Mouse (Mus musculus) small intestine, adult 2 months (tissue): ENCODE results near the gene Frmpd3. TPM values are rescaled to one million over a fixed set of nuclear protein-coding genes. Genes with fewer than 3 reads are reported as not detected.

Source experiments
- H3K27ac ChIP-seq: fragments of 200-500 bp; 2 replicates; pipeline ENCODE4 v1.5.1; 2012; ENCODE audit warnings: low read depth, low read length, control low read depth, inconsistent platforms; ENCODE audit not compliant: insufficient read depth
- H3K27me3 ChIP-seq: fragments of 200-500 bp; 2 replicates; pipeline ENCODE4 v1.6.1; 2012; ENCODE audit warnings: mild to moderate bottlenecking, moderate library complexity, low read length, inconsistent platforms; ENCODE audit not compliant: control insufficient read depth, insufficient read depth
- H3K36me3 ChIP-seq: fragments of 200-500 bp; 2 replicates; pipeline ENCODE4 v1.6.1; 2012; ENCODE audit warnings: mild to moderate bottlenecking, low read length, control low read depth, inconsistent platforms; ENCODE audit not compliant: control insufficient read depth, insufficient read depth
- H3K4me1 ChIP-seq: fragments of 200-500 bp; 2 replicates; pipeline ENCODE4 v1.6.1; 2012; ENCODE audit warnings: low read length, inconsistent platforms, mixed read lengths; ENCODE audit not compliant: control insufficient read depth, insufficient read depth, insufficient read length
- H3K4me3 ChIP-seq: fragments of 200-500 bp; 2 replicates; pipeline ENCODE4 v1.5.1; 2012; ENCODE audit warnings: low read depth, mild to moderate bottlenecking, control low read depth, inconsistent platforms, low read length, moderate library complexity
- CTCF ChIP-seq: fragments of 200-500 bp; IDR thresholded peaks from 2 replicates; pipeline ENCODE4 v1.5.1; 2012; ENCODE audit warnings: low read depth, mild to moderate bottlenecking, control low read depth, inconsistent platforms, low read length, moderate library complexity, mixed read lengths; ENCODE audit not compliant: insufficient replicate concordance, insufficient read length; ENCODE audit errors: extremely low read depth
- POLR2A ChIP-seq: fragments of 200-500 bp; IDR thresholded peaks from 2 replicates; pipeline ENCODE4 v1.6.1; 2012; ENCODE audit warnings: low read depth, mild to moderate bottlenecking, control low read depth, inconsistent platforms, low read length, moderate library complexity
- WGBS: fragments of 180-500 bp; shearing (Covaris S2); methylation state at CpG from one replicate; pipeline ENCODE4 v1.1.7; 2018; 5-methylcytosine and 5-hydroxymethylcytosine counted together
- polyA plus RNA-seq: library from polyadenylated mRNA; depleted of rRNA; stranded (reverse); fragments of >200 nt; gene quantifications from 2 replicates; pipeline ENCODE4 v1.2.3, GENCODE M21; 2012

Frmpd3 gene
- polyA plus RNA-seq, 1 experiment, result 0.04 TPM

DNA sequence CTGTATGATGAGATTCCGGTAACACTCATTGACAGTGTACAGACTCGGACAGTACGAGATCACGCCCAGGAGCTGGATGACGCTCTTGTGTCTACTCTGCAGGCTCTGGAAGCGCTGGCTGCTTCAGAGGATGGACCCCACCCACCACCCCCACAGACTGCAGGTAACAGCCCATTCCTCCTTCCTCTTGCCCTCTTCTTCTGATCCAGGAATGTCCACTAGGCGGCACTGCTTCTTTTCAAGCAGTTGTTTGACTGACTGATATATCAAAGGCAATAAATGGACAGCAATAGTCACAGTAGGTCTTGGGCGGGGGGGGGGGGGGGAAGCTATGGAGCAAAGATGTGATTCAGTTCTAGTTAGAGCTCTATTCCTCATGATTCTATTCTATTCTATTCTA lies 86.2 kb downstream of the Frmpd3 start:
- 61% methylated on average over 8 of the region's 8 CpGs for WGBS
- TF ChIP-seq POLR2A (no peak), CTCF (no peak; the same call in 1 of the 2 replicates)
- no peak overlapping the region for H3K27ac ChIP-seq

DNA sequence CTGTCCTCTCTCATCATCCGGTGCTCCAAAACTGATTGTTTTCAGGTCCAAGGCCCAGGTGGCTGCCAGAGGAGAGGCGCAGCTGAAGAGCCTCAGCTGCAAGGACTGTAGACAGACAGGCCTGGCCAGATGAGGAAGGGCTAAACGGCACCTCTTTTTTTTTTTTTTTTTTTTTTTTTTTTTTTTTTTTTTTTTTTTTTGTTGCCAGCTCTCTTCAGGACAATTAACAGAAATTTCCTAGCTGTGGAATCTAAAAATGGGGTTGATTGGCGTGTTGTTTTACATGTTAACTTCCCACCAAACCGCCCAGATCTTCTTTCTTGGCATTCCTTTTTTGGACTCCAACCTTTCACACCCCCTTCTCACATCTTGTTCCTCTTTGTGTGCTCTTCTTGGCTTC lies 87.9 kb downstream of the Frmpd3 start:
- TF ChIP-seq POLR2A, result no peak
- TF ChIP-seq CTCF, result no peak

More for the DNA sequence above, 86.2 kb downstream of the Frmpd3 start:
- Histone ChIP-seq H3K4me1 (no peaks in the 10 kb centered on the region), H3K36me3 (no peaks in the 10 kb centered on the region), H3K4me3 (no peak overlapping the region), H3K27me3 (no peaks in the 10 kb centered on the region)

DNA sequence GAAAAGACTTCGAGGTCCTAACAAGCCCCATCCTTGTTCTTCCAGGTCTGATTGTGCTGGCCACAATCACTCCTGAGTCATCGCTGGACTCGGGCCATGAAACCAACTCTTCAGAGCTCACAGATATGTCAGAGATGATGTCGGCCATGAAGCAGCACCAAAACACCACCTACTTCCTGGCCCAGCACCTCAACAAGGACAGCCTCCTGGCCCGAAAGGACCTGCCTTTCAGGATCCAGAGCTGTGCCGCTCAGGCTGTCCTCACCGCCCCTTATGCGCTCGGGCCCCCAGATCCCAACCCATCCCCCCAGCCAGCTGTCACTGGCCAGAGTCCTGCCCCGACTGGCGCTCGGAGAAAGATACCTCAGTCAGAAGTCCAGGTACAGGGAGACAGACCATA lies 88.4 kb downstream of the Frmpd3 start:
- Histone ChIP-seq H3K36me3 (no peaks in the 10 kb centered on the region), H3K4me3 (no peak overlapping the region), H3K4me1 (no peaks in the 10 kb centered on the region), H3K27me3 (no peaks in the 10 kb centered on the region), H3K27ac (no peak overlapping the region)
- no peak for TF ChIP-seq POLR2A
- no peak for TF ChIP-seq CTCF
- WGBS, result 79% methylated on average over 12 of the region's 12 CpGs

More for the DNA sequence above, 87.9 kb downstream of the Frmpd3 start:
- H3K27ac ChIP-seq, result no peak overlapping the region
- H3K36me3 ChIP-seq, result no peaks in the 10 kb centered on the region
- no peak overlapping the region for H3K4me3 ChIP-seq
- H3K27me3 ChIP-seq, result no peaks in the 10 kb centered on the region
- no peaks in the 10 kb centered on the region for H3K4me1 ChIP-seq
- 68% methylated on average over 5 of the region's 5 CpGs for WGBS

DNA sequence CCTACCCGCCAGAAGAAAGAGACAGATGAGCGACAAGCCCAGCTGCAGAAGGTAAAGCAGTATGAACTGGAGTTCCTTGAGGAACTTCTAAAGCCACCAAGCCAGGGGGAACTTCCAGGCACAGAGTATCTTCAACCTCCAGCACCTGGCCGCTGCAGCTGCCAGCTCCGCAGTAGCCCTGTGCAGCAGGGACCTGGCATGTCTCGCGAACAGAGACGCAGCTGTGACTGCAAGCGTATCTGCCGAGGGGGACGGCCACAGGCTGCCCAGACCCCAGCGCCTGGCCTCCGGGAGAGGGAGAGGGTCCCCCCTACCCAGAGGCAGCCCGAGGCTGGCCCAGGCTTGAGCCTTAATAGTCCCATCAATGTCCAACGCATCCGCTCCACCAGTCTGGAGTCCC lies 89.9 kb downstream of the Frmpd3 start:
- TF ChIP-seq POLR2A, result no peak
- TF ChIP-seq CTCF, result no peak
- H3K27ac ChIP-seq, result no peak overlapping the region
- 89% methylated on average over 15 of the region's 15 CpGs for WGBS
- no peaks in the 10 kb centered on the region for H3K27me3 ChIP-seq
- no peaks in the 10 kb centered on the region for H3K4me1 ChIP-seq
- H3K4me3 ChIP-seq, result no peak overlapping the region
- H3K36me3 ChIP-seq, result no peaks in the 10 kb centered on the region

DNA sequence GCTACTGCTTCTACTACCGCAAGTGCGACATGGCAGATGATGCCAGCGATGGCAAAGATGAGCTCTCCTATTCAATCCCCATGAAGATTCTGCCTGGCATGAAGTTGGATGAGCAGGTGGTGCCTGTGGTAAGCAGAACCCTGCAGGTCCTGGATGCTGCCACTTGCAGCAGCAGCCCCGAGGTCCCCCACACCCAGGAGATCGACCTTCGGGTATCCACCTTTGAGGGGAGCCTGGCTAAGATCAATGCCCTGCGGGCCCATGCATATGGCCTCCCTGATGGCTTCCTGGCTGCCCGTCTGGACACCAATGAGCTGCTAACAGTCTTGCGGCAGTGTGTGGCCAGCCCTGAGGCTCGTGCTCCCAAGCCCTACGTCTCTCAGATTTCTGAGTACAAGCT lies 90.7 kb downstream of the Frmpd3 start:
- TF ChIP-seq CTCF, result no peak
- no peak for TF ChIP-seq POLR2A
- WGBS, result 91% methylated on average over 11 of the region's 11 CpGs
- Histone ChIP-seq H3K4me1 (no peaks in the 10 kb centered on the region), H3K4me3 (no peak overlapping the region), H3K36me3 (no peaks in the 10 kb centered on the region), H3K27me3 (no peaks in the 10 kb centered on the region), H3K27ac (no peak overlapping the region)

DNA sequence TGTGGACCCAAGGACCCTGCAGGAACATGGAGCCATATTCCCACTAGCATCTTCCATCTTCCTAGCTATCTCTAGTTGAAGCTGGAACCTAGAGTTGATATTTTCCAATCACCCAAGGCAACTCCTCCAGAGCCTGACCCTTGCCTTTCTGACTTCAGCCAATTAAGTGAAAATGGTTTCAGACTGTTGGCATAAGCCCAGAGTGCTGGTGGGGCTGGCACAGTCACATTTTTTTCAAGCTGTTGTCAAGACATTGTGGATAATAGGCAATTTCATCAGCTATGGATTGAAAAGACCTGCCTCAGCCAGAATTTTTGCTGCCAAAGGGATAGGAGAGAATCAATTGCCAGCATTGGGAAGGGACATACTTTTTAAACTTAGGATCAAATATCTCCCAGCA lies 95.8 kb downstream of the Frmpd3 start:
- H3K36me3 ChIP-seq, result no peaks in the 10 kb centered on the region
- H3K4me3 ChIP-seq, result no peak overlapping the region
- H3K27me3 ChIP-seq, result no peaks in the 10 kb centered on the region
- H3K27ac ChIP-seq, result no peak overlapping the region
- TF ChIP-seq POLR2A, result no peak
- no peak for TF ChIP-seq CTCF
- no peaks in the 10 kb centered on the region for H3K4me1 ChIP-seq

DNA sequence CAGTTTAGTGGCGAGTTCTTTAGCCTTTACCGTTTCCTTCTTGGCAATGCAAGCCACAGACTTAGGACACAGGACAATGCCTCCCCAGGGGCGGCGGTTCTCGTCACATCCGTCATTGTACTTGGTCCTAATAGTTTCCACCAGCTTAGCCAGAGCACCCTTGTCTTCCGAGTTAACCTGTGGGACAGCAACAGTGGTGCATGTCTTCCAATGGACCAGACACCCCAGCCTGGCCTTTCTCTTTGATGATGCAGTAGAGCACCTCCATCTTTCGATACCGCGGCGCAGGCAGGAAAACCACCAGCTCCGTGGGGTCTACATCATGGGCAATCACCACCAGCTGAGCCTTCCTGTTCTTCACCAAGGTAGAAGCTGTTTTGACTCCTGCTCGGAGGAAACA lies 103.5 kb downstream of the Frmpd3 start:
- TF ChIP-seq CTCF (no peak), POLR2A (no peak)
- H3K36me3 ChIP-seq, result no peaks in the 10 kb centered on the region
- H3K27ac ChIP-seq, result no peak overlapping the region
- WGBS, result 80% methylated on average over 13 of the region's 13 CpGs
- no peak overlapping the region for H3K4me3 ChIP-seq
- H3K4me1 ChIP-seq, result peaks cover 10% of the 10 kb centered on the region; the same call in 1 of the 2 replicates
- H3K27me3 ChIP-seq, result no peaks in the 10 kb centered on the region
